In the genomic region with DNA sequence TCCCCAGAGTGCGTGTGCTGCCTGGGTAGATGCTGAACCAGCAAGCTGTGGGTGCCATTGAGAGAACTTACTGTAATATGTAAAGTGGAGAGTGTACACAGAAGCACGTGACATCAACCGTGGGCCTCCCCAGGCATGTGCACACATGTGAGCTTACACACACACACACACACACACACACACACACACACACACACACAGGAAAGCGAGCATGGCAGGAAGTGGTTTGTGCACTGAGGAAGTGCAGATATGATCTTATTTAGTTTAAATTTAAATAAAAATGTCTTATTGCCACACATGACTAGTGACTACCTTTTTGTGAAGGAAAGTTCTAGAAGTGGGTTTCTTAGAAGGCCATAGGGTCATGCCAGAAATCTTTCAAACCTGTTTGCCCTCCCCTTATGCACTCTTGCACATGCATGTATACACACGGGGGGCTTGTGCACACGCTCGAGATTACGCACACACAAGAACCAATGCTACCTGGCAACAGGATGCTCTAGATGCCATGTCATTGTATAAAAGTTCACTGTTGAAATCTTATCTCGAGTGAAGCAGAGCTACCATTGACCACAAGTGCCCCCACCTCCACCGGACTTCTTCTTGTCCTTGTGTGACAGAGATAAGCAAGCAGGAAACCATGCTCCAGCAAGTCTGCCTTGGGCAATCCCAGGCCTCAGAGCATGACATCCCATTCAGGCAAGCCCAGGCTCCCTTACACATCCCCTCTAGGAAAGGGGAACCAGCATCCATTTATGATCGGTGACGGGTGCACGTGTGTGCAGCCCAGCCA, we compare ENCODE assay signal across 10 mouse cellular contexts. TPM values are rescaled to one million over a fixed set of nuclear protein-coding genes. Genes with fewer than 3 reads are reported as not detected.
DNase-seq lines count a peak whose midpoint lies in the region; ATAC-seq and TF ChIP-seq lines count a peak whose summit lies in the region.
"Had no signal": no experiment of that assay in that cellular context is flagged by ENCODE, and none has a peak within 500 bp of the region (broad histone marks: within the 10 kb centered on the region; RNA-seq: fewer than 3 reads in every experiment).

No protein-coding gene starts in this region.

- peaks cover 8% of the 10 kb centered on the region for H3K36me3 ChIP-seq in midbrain, embryonic 10.5 days
- no peaks in the 10 kb centered on the region for H3K36me3 ChIP-seq in midbrain, embryonic 13.5 days
- H3K36me3 ChIP-seq in lung, postnatal 0 days (ENCODE audit: insufficient read depth, low read length), result no peaks in the 10 kb centered on the region
- H3K36me3 ChIP-seq: stomach, embryonic 15.5 days had no signal

- no peaks in the 10 kb centered on the region for H3K9me3 ChIP-seq in midbrain, embryonic 10.5 days (replicated peaks)
- no peaks in the 10 kb centered on the region for H3K9me3 ChIP-seq in midbrain, embryonic 13.5 days
- H3K9me3 ChIP-seq in lung, postnatal 0 days (ENCODE audit: low read length), result no peaks in the 10 kb centered on the region
- H3K9me3 ChIP-seq: stomach, embryonic 15.5 days had no signal

- H3K4me3 ChIP-seq in midbrain, embryonic 10.5 days, result no peak overlapping the region
- no peak overlapping the region for H3K4me3 ChIP-seq in midbrain, embryonic 13.5 days (replicated peaks)
- no peak overlapping the region for H3K4me3 ChIP-seq in lung, postnatal 0 days (ENCODE audit: low read depth, low read length)
- H3K4me3 ChIP-seq: stomach, embryonic 15.5 days had no signal

- peak overlapping the region; percentile 90 for H3K27ac ChIP-seq in midbrain, embryonic 10.5 days (replicated peaks)
- H3K27ac ChIP-seq in midbrain, embryonic 13.5 days, result no peak overlapping the region
- H3K27ac ChIP-seq in lung, postnatal 0 days (ENCODE audit: low read length), result no peak overlapping the region

- no peaks in the 10 kb centered on the region for H3K27me3 ChIP-seq in midbrain, embryonic 10.5 days (ENCODE audit: low read depth, poor library complexity, severe bottlenecking)
- H3K27me3 ChIP-seq in midbrain, embryonic 13.5 days, result no peaks in the 10 kb centered on the region
- no peaks in the 10 kb centered on the region for H3K27me3 ChIP-seq in lung, postnatal 0 days (replicated peaks; ENCODE audit: insufficient read depth, low read length)
- H3K27me3 ChIP-seq: stomach, embryonic 15.5 days had no signal

- intact Hi-C loops in heart, postnatal 36 days (cut with DNase I), result no loop called here

- peak; percentile 75 for TF ChIP-seq EP300 in lung, postnatal 0 days (IDR thresholded peaks at IDR 0.05)

- WGBS in midbrain, embryonic 10.5 days, result 86% methylated on average over 13 of the region's 13 CpGs
- 89% methylated on average over 13 of the region's 13 CpGs for WGBS in midbrain, embryonic 13.5 days
- 56% methylated on average over 13 of the region's 13 CpGs for WGBS in lung, postnatal 0 days

- peaks cover 93% of the 10 kb centered on the region for H3K4me1 ChIP-seq in midbrain, embryonic 10.5 days
- peaks cover 73% of the 10 kb centered on the region for H3K4me1 ChIP-seq in midbrain, embryonic 13.5 days (replicated peaks)
- peaks cover 25% of the 10 kb centered on the region for H3K4me1 ChIP-seq in lung, postnatal 0 days (ENCODE audit: insufficient read depth, low read depth, low read length)

- H3K9ac ChIP-seq in midbrain, embryonic 13.5 days (replicated peaks), result no peak overlapping the region
- no peak overlapping the region for H3K9ac ChIP-seq in lung, postnatal 0 days (replicated peaks; ENCODE audit: low read depth)
- H3K9ac ChIP-seq: stomach, embryonic 15.5 days had no signal

- DNase-seq in midbrain, embryonic 10.5 days (ENCODE audit: low spot score), result no peak
- DNase-seq in lung, postnatal 0 days (ENCODE audit: low spot score), result peak; percentile 51
- peak; percentile 70 for DNase-seq in thymus, postnatal 25 days
- DNase-seq in cerebellum, adult 9-11 months, result no peak
- DNase-seq in heart, postnatal 36 days, result no peak
- DNase-seq: adrenal gland, postnatal 25 days; gastrocnemius, postnatal 10 days had no signal

- TF ChIP-seq CTCF in lung, postnatal 0 days (IDR thresholded peaks at IDR 0.05), result no peak

- H3K4me2 ChIP-seq in midbrain, embryonic 13.5 days (replicated peaks), result no peak overlapping the region
- no peak overlapping the region for H3K4me2 ChIP-seq in lung, postnatal 0 days (replicated peaks; ENCODE audit: low read depth, low read length)
- H3K4me2 ChIP-seq: stomach, embryonic 15.5 days had no signal

- ATAC-seq in midbrain, embryonic 13.5 days, result no peak
- ATAC-seq in granulocyte monocyte progenitor cell, adult 5-6 weeks (replicated peaks; ENCODE audit: poor library complexity, severe bottlenecking), result peak; percentile 93
- ATAC-seq in lung, postnatal 0 days, result peak; percentile 70

RNA-seq across cellular contexts. Expression of a gene that starts 47.6 kb away (rescaled TPM):
- 26.4 and 27.2 TPM in 2 replicates for polyA plus RNA-seq in midbrain, embryonic 10.5 days (2016; fragmentation: Nextera tagmentation; extraction: Ambion mirVana)
- polyA plus RNA-seq in midbrain, embryonic 13.5 days (2015; fragmentation: Nextera tagmentation; extraction: Ambion mirVana), result 40.6 and 46.1 TPM in 2 replicates
- 0.92 and 1.1 TPM in 2 replicates for total RNA-seq in granulocyte monocyte progenitor cell, adult 5-6 weeks (2014; fragmentation: Nextera tagmentation)
- 1.5 and 1.6 TPM in 2 replicates for total RNA-seq in granulocyte monocyte progenitor cell, adult 5-6 weeks (2017)
- 14.6 TPM in 2 replicates for polyA plus RNA-seq in lung, postnatal 0 days (2015; fragmentation: Nextera tagmentation; extraction: Ambion mirVana)
- total RNA-seq in heart, postnatal 36 days (2021), result 10 to 100 TPM; 47.9 to 54.2 TPM

RNA-seq across cellular contexts. Expression of a gene that starts 58.8 kb away (rescaled TPM):
- polyA plus RNA-seq in midbrain, embryonic 10.5 days (2016; fragmentation: Nextera tagmentation; extraction: Ambion mirVana), result 70.6 and 78.8 TPM in 2 replicates
- polyA plus RNA-seq in midbrain, embryonic 13.5 days (2015; fragmentation: Nextera tagmentation; extraction: Ambion mirVana), result 68.6 and 69.8 TPM in 2 replicates
- 69.0 and 88.8 TPM in 2 replicates for total RNA-seq in granulocyte monocyte progenitor cell, adult 5-6 weeks (2014; fragmentation: Nextera tagmentation)
- 54.9 and 57.7 TPM in 2 replicates for total RNA-seq in granulocyte monocyte progenitor cell, adult 5-6 weeks (2017)
- polyA plus RNA-seq in lung, postnatal 0 days (2015; fragmentation: Nextera tagmentation; extraction: Ambion mirVana), result 46.5 TPM in 2 replicates
- 100 to 1,000 TPM; 273 to 312 TPM for total RNA-seq in heart, postnatal 36 days (2021)

Comparison
In these comparisons a context has a peak if more than half of its experiments do, and no peak if none do; other contexts are left out.
1. DNase-seq: peak in lung, postnatal 0 days (single experiment) and thymus, postnatal 25 days (single experiment); none in midbrain, embryonic 10.5 days (single experiment), cerebellum, adult 9-11 months (single experiment) and heart, postnatal 36 days (0 of 2).